Mouse (Mus musculus) hindbrain, embryonic 12.5 days (tissue): ENCODE measurements around the gene Blm. TPM values are rescaled to one million over a fixed set of nuclear protein-coding genes. Genes with fewer than 3 reads are reported as not detected.

Experiments used
- ATAC-seq: fragments of 200-750 bp; cut with Nextera tagmentation; 2 replicates; pipeline ENCODE4 v1.8.0; 2017; ENCODE audit warnings: moderate TSS enrichment; ENCODE audit not compliant: low FRiP score
- H3K27ac ChIP-seq: fragments of 300-500 bp; sonication (generic); 2 replicates; pipeline ENCODE4 v1.5.1; 2016; ENCODE audit warnings: mild to moderate bottlenecking
- H3K27me3 ChIP-seq: fragments of 300-500 bp; sonication (generic); 2 replicates; pipeline ENCODE4 v1.6.1; 2016; ENCODE audit warnings: mild to moderate bottlenecking
- H3K36me3 ChIP-seq: fragments of 300-500 bp; sonication (generic); 2 replicates; pipeline ENCODE4 v1.6.1; 2016; ENCODE audit warnings: mild to moderate bottlenecking
- H3K4me1 ChIP-seq: fragments of 300-500 bp; sonication (generic); 2 replicates; pipeline ENCODE4 v1.6.1; 2016
- H3K4me2 ChIP-seq: fragments of 300-500 bp; sonication (generic); replicated peaks from 2 replicates; pipeline ENCODE4 v1.6.1; 2016; ENCODE audit warnings: mild to moderate bottlenecking
- H3K4me3 ChIP-seq: fragments of 300-500 bp; sonication (generic); 2 replicates; pipeline ENCODE4 v1.5.1; 2016; ENCODE audit warnings: mild to moderate bottlenecking
- H3K9ac ChIP-seq: fragments of 300-500 bp; sonication (generic); 2 replicates; pipeline ENCODE4 v1.6.1; 2016; ENCODE audit warnings: mild to moderate bottlenecking, moderate library complexity
- H3K9me3 ChIP-seq: fragments of 300-500 bp; sonication (generic); replicated peaks from 2 replicates; pipeline ENCODE4 v1.6.1; 2016; ENCODE audit warnings: mild to moderate bottlenecking
- WGBS: fragments of 180-500 bp; shearing (Covaris S2); methylation state at CpG from one replicate; pipeline ENCODE4 v1.1.7; 2016; 5-methylcytosine and 5-hydroxymethylcytosine counted together
- polyA plus RNA-seq: library from polyadenylated mRNA; unstranded; fragments of >200 nt; fragmentation: Nextera tagmentation; extraction: Ambion mirVana; gene quantifications from 2 replicates; pipeline ENCODE4 v1.2.1, GENCODE M21; 2016

The Blm gene
- polyA plus RNA-seq, 1 experiment from 2014 or later: 24.7 TPM

GRCm38 (mm10) chr7:80441986-80442904, 92.7 kb downstream of the Blm start:
- no peaks in the 10 kb centered on the region for H3K27me3 ChIP-seq
- H3K36me3 ChIP-seq: no peaks in the 10 kb centered on the region
- H3K27ac ChIP-seq: no peak overlapping the region
- H3K4me3 ChIP-seq: no peak overlapping the region
- no peaks in the 10 kb centered on the region for H3K9me3 ChIP-seq
- ATAC-seq: no peak
- H3K4me1 ChIP-seq: peaks cover 10% of the 10 kb centered on the region; the same call in 1 of the 2 replicates
- WGBS: 62% methylated on average over 11 of the region's 11 CpGs
- no peak overlapping the region for H3K4me2 ChIP-seq
- H3K9ac ChIP-seq: no peak overlapping the region

- no peak overlapping the region for H3K9ac ChIP-seq
- ATAC-seq: no peak
- no peaks in the 10 kb centered on the region for H3K36me3 ChIP-seq
- no peaks in the 10 kb centered on the region for H3K27me3 ChIP-seq
- no peak overlapping the region for H3K4me3 ChIP-seq
- peaks cover 10% of the 10 kb centered on the region; the same call in 1 of the 2 replicates for H3K4me1 ChIP-seq
- no peaks in the 10 kb centered on the region for H3K9me3 ChIP-seq
- no peak overlapping the region for H3K4me2 ChIP-seq
- 73% methylated on average over 4 of the region's 4 CpGs for WGBS
- no peak overlapping the region; the same call in 1 of the 2 replicates for H3K27ac ChIP-seq
Measured at GRCm38 (mm10) chr7:80440685-80441084, 94.2 kb downstream of the Blm start.

GRCm38 (mm10) chr7:80439789-80440488, 95.0 kb downstream of the Blm start:
- H3K27ac ChIP-seq: no peak overlapping the region
- WGBS: 88% methylated on average over 10 of the region's 10 CpGs
- no peak for ATAC-seq

GRCm38 (mm10) chr7:80439032-80439760, 95.7 kb downstream of the Blm start:
- Histone ChIP-seq H3K9ac (no peak overlapping the region), H3K27me3 (no peaks in the 10 kb centered on the region), H3K4me1 (peaks cover 7% of the 10 kb centered on the region; the same call in 1 of the 2 replicates), H3K4me2 (no peak overlapping the region), H3K36me3 (no peaks in the 10 kb centered on the region), H3K27ac (no peak overlapping the region), H3K9me3 (no peaks in the 10 kb centered on the region), H3K4me3 (no peak overlapping the region)
- no peak for ATAC-seq
- WGBS: 39% methylated on average over 15 of the region's 15 CpGs

More at GRCm38 (mm10) chr7:80439789-80440488, 95.0 kb downstream of the Blm start:
- Histone ChIP-seq H3K9ac (no peak overlapping the region), H3K9me3 (no peaks in the 10 kb centered on the region), H3K4me1 (peaks cover 10% of the 10 kb centered on the region; the same call in 1 of the 2 replicates), H3K27me3 (no peaks in the 10 kb centered on the region), H3K4me2 (no peak overlapping the region), H3K36me3 (no peaks in the 10 kb centered on the region), H3K4me3 (no peak overlapping the region)

GRCm38 (mm10) chr7:80436571-80436970, 98.3 kb downstream of the Blm start:
- Histone ChIP-seq H3K4me2 (no peak overlapping the region), H3K9me3 (no peaks in the 10 kb centered on the region), H3K9ac (no peak overlapping the region), H3K27ac (no peak overlapping the region), H3K4me1 (peaks cover 3% of the 10 kb centered on the region; the same call in 1 of the 2 replicates), H3K4me3 (no peak overlapping the region), H3K36me3 (no peaks in the 10 kb centered on the region), H3K27me3 (no peaks in the 10 kb centered on the region)
- 88% methylated on average over 7 of the region's 7 CpGs for WGBS
- ATAC-seq: no peak

- no peak overlapping the region for H3K4me3 ChIP-seq
- H3K9ac ChIP-seq: no peak overlapping the region
- ATAC-seq: no peak
- H3K4me2 ChIP-seq: no peak overlapping the region
- no peak overlapping the region for H3K27ac ChIP-seq
- H3K9me3 ChIP-seq: no peaks in the 10 kb centered on the region
- WGBS: 87% methylated on average over 3 of the region's 3 CpGs
- H3K4me1 ChIP-seq: peaks cover 3% of the 10 kb centered on the region; the same call in 1 of the 2 replicates
- no peaks in the 10 kb centered on the region for H3K36me3 ChIP-seq
- no peaks in the 10 kb centered on the region for H3K27me3 ChIP-seq
Measured at GRCm38 (mm10) chr7:80435594-80435993, 99.3 kb downstream of the Blm start.

- ATAC-seq: no peak
- Histone ChIP-seq H3K27ac (no peak overlapping the region), H3K4me1 (no peaks in the 10 kb centered on the region), H3K4me2 (no peak overlapping the region), H3K9ac (no peak overlapping the region), H3K9me3 (no peaks in the 10 kb centered on the region), H3K4me3 (no peak overlapping the region), H3K27me3 (no peaks in the 10 kb centered on the region), H3K36me3 (no peaks in the 10 kb centered on the region)
- WGBS: 94% methylated on average over 12 of the region's 12 CpGs
Measured at GRCm38 (mm10) chr7:80429661-80430060, 105.3 kb downstream of the Blm start.

GRCm38 (mm10) chr7:80427730-80428129, 107.2 kb downstream of the Blm start:
- 81% methylated on average over 5 of the region's 5 CpGs for WGBS
- no peak overlapping the region for H3K4me2 ChIP-seq
- H3K36me3 ChIP-seq: no peaks in the 10 kb centered on the region
- no peaks in the 10 kb centered on the region for H3K27me3 ChIP-seq
- no peak overlapping the region for H3K9ac ChIP-seq
- no peak overlapping the region for H3K4me3 ChIP-seq
- no peaks in the 10 kb centered on the region for H3K4me1 ChIP-seq
- no peak overlapping the region for H3K27ac ChIP-seq
- H3K9me3 ChIP-seq: no peaks in the 10 kb centered on the region
- ATAC-seq: no peak

- H3K9ac ChIP-seq: no peak overlapping the region
- 68% methylated on average over 7 of the region's 7 CpGs for WGBS
- no peak overlapping the region for H3K27ac ChIP-seq
- H3K4me3 ChIP-seq: no peak overlapping the region
- no peak for ATAC-seq
- H3K4me1 ChIP-seq: no peaks in the 10 kb centered on the region
- no peaks in the 10 kb centered on the region for H3K27me3 ChIP-seq
- no peaks in the 10 kb centered on the region for H3K36me3 ChIP-seq
- H3K9me3 ChIP-seq: no peaks in the 10 kb centered on the region
- H3K4me2 ChIP-seq: no peak overlapping the region
Measured at GRCm38 (mm10) chr7:80426363-80426762, 108.6 kb downstream of the Blm start.

- H3K9ac ChIP-seq: no peak overlapping the region
- H3K27me3 ChIP-seq: no peaks in the 10 kb centered on the region
- no peak overlapping the region for H3K4me3 ChIP-seq
- no peak overlapping the region for H3K4me2 ChIP-seq
- WGBS: 71% methylated on average over 6 of the region's 6 CpGs
- H3K9me3 ChIP-seq: no peaks in the 10 kb centered on the region
- H3K27ac ChIP-seq: no peak overlapping the region
- no peaks in the 10 kb centered on the region for H3K36me3 ChIP-seq
- H3K4me1 ChIP-seq: no peaks in the 10 kb centered on the region
- no peak for ATAC-seq
Measured at GRCm38 (mm10) chr7:80424722-80425121, 110.2 kb downstream of the Blm start.

GRCm38 (mm10) chr7:80422759-80423480, 112.0 kb downstream of the Blm start:
- Histone ChIP-seq H3K9ac (no peak overlapping the region), H3K36me3 (no peaks in the 10 kb centered on the region), H3K9me3 (no peaks in the 10 kb centered on the region), H3K4me3 (no peak overlapping the region), H3K27ac (no peak overlapping the region), H3K4me2 (no peak overlapping the region), H3K27me3 (no peaks in the 10 kb centered on the region), H3K4me1 (no peaks in the 10 kb centered on the region)
- 34% methylated on average over 20 of the region's 20 CpGs for WGBS
- ATAC-seq: no peak
